Mouse (Mus musculus) embryonic stem cell, embryonic (primary cell): ENCODE data around the gene Prnp.

Source experiments
- CTCF ChIA-PET, 4 experiments: fragments of 300-600 bp in 2 of 4; fragments of 350-600 bp in 2 of 4; sonication (Branson Sonifier 250); formaldehyde crosslinking; loops; one replicate each; lab custom pipeline; 2022; ENCODE audit warnings: inconsistent platforms in 2 of 4; lab: Charles Lee
- POLR2A ChIA-PET, 4 experiments: fragments of 300-600 bp in 2 of 4; fragments of 350-600 bp in 2 of 4; sonication (Branson Sonifier 250); formaldehyde crosslinking; loops; one replicate each; lab custom pipeline; 2022; ENCODE audit warnings: antibody characterized with exemption in 4 of 4, inconsistent platforms in 1 of 4; lab: Charles Lee

Gene Prnp

GRCm38 (mm10) chr2:131934243-131934642 lies 24.5 kb downstream of the Prnp start:
- CTCF ChIA-PET: interaction anchor here in 2 of 4 experiments (0.6 to 0.7 kb wide), 2 partner anchors 113 kb away, joined by 3 to 4 read pairs; no protein-coding TSS in a partner anchor
- POLR2A ChIA-PET: interaction anchor here in 2 of 4 experiments (0.5 to 11.2 kb wide), 6 partner anchors 21 to 200 kb away, joined by 3 to 155 read pairs (median 6); partner anchors contain the start of genes Prn (in 2 of the 2) and Prnp (in 2 of the 2)

DNA sequence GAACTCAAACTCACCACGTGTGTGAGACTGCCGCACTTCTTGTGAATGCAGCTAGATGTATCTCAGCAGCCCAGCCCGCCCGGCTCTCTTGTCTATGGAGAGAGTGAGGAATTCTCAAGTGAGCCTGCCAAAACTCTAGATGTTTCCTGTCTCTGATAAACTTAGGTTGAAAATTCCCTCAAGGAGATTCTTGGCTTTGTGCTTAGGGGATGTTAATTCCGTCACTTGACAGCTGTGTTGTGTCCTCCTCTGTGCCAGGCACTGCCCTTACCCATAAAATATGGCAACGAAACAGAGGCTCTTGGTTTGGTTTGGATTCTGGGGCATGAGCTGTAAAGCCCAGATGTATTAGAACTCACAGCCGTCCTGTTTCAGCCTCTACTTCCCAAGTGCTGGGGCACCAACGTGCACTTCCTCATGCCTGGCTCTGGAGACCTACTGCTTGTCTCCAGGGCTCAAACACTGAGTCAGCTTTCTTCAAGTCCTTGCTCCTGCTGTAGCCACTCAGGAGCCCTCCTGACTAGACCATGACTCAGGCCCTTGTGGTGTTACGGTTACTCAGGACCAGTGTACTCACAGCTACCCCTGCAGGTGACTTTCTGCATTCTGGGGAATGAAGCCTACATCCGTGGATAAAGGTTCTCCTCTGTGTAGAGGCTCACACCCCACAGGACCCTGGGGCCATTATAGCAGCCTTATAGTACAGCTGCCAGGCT lies 25.8 kb downstream of the Prnp start:
- POLR2A ChIA-PET: interaction anchor here in 3 of 4 experiments (0.7 to 11.2 kb wide), 24 partner anchors 18 to 114 kb away, joined by 3 to 155 read pairs (median 5); partner anchors contain the start of genes Prn (in 3 of the 3) and Prnp (in 3 of the 3)
- CTCF ChIA-PET: interaction anchor here (0.5 to 1.7 kb wide), 23 partner anchors 9 to 391 kb away, joined by 3 to 22 read pairs (median 4); partner anchors contain the start of genes Prn (in 1 of the 4), Prnd (in 1 of the 4) and Prnp (in 1 of the 4)

DNA sequence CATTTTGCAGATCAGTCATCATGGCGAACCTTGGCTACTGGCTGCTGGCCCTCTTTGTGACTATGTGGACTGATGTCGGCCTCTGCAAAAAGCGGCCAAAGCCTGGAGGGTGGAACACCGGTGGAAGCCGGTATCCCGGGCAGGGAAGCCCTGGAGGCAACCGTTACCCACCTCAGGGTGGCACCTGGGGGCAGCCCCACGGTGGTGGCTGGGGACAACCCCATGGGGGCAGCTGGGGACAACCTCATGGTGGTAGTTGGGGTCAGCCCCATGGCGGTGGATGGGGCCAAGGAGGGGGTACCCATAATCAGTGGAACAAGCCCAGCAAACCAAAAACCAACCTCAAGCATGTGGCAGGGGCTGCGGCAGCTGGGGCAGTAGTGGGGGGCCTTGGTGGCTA lies 26.7 kb downstream of the Prnp start:
- POLR2A ChIA-PET: interaction anchor here in 3 of 4 experiments (0.7 to 11.2 kb wide), 15 partner anchors 17 to 115 kb away, joined by 3 to 155 read pairs (median 4); partner anchors contain the start of genes Prn (in 2 of the 3) and Prnp (in 2 of the 3)
- CTCF ChIA-PET: interaction anchor here (0.9 to 1.7 kb wide), 12 partner anchors 8 to 199 kb away, joined by 3 to 22 read pairs (median 6); partner anchors contain the start of genes Prn (in 1 of the 4), Prnd (in 1 of the 4) and Prnp (in 1 of the 4)

GRCm38 (mm10) chr2:131939404-131940111 lies 29.8 kb downstream of the Prnp start:
- POLR2A ChIA-PET: interaction anchor here in 2 of 4 experiments (0.6 to 11.2 kb wide), 9 partner anchors 8 to 160 kb away, joined by 3 to 155 read pairs (median 3); partner anchors contain the start of genes Prn (in 1 of the 2) and Prnp (in 1 of the 2)
- CTCF ChIA-PET: interaction anchor here (0.5 to 1.9 kb wide), 38 partner anchors 9 to 803 kb away, joined by 3 to 21 read pairs (median 4); partner anchors contain the start of genes Prnd (in 2 of the 4), Prn (in 1 of the 4) and Prnp (in 1 of the 4)

DNA sequence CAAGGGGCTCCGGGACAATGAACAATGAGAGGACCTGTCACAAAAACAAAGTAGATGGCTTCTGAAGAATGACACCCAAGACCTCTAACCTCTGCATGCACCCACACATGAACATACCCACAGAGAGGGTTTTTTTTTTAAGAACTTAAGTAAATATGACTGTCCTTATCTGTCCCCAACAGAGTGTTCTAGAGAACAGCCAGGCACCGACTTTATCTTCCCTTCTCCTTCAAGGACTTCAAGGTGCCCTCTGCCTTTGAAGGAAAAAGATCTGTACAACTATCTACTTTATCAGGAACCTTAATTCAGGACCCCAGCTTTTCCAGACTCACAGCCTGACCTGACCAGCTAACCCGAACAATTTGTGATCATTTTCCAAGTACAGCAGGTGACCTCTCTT lies 30.8 kb downstream of the Prnp start:
- CTCF ChIA-PET: interaction anchor here (0.9 to 1.9 kb wide), 14 partner anchors 8 to 395 kb away, joined by 3 to 21 read pairs (median 6); partner anchors contain the start of genes Prn (in 1 of the 4), Prnd (in 1 of the 4) and Prnp (in 1 of the 4)

GRCm38 (mm10) chr2:131941501-131941900 lies 31.8 kb downstream of the Prnp start:
- CTCF ChIA-PET: interaction anchor here in 3 of 4 experiments (0.6 to 1.2 kb wide), 3 partner anchors 39 to 129 kb away, joined by 3 to 4 read pairs (median 3); no protein-coding TSS in a partner anchor
- POLR2A ChIA-PET: interaction anchor here in 1 of 4 experiments (1.0 to 11.2 kb wide), 3 partner anchors 28 to 118 kb away, joined by 3 to 155 read pairs (median 3); partner anchors contain the start of genes Prn and Prnp

More for the DNA sequence above, 30.8 kb downstream of the Prnp start:
- POLR2A ChIA-PET: interaction anchor here in 1 of 4 experiments (11.2 kb wide), 1 partner anchor 27 kb away, joined by 155 read pairs; the partner anchor contains the start of genes Prn and Prnp

DNA sequence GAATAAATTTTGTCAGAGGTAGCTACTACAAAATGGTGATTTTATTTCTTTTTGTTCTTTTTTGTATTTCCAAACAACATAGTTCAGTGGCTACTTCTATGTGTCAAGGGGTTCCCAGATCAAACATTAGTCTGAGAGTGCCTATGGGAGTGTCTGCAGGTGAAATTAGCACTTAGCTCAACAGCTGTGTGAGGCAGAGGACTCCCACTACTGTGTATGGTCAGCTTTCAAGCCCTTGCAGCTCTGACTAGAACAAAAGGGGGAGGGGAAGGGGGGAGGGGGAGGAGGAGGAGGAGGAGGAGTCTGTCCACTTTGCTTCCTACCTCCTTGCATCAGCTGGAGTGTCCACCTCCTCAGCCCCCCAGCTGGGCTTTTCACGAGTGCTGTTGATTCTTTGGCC lies 34.6 kb downstream of the Prnp start:
- ChIA-PET CTCF (interaction anchor here in 1 of 4 experiments (0.6 to 1.0 kb wide), 2 partner anchors 9 to 28 kb away, joined by 4 to 5 read pairs; no protein-coding TSS in a partner anchor), POLR2A (interaction anchor here in 2 of 4 experiments (0.7 to 2.8 kb wide), 6 partner anchors 12 to 124 kb away, joined by 3 to 14 read pairs (median 4); partner anchors contain the start of genes Prn (in 1 of the 2), Prnp (in 1 of the 2) and Rassf2 (in 1 of the 2))

DNA sequence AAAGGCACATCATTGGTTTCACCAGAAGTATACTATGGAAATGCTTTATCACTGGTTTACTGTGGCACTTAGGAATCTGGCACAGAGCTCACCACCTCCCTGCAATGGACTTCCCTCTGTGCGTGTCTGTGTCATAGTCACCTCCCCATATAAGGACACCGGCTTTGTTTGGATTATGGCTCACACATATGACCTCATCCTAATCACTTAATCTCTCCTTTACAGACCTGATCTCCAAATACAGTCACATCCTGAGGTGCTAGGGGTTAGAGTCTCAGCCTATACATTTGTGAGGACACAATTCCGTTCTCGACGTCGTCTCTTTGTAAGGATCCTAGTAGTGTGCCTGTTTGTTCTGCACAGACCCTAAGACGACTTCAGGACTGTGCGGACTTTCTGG lies 35.5 kb downstream of the Prnp start:
- CTCF ChIA-PET: interaction anchor here in 3 of 4 experiments (1.0 to 1.6 kb wide), 4 partner anchors 10 to 124 kb away, joined by 4 to 9 read pairs (median 5); no protein-coding TSS in a partner anchor

DNA sequence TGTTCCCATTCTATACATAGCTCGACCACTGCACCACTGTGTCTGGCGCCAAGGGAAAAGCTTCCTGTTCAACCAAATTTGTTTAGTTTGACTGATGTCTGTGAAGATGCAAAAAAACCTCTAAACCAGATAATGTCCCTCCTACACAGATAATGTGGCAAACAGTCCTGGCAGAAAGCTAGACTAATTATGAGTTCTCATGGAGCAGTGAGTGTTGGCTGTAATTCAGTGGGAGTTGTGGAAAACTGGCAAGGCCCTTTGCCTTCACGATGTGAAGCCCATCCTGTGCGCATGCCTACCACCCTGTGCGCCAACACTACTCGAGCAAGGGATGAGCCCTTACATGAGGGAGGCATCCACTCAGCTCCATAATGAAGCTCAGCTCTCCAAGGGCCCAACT lies 36.0 kb downstream of the Prnp start:
- POLR2A ChIA-PET: interaction anchor here in 3 of 4 experiments (0.5 to 2.8 kb wide), 8 partner anchors 13 to 196 kb away, joined by 3 to 14 read pairs (median 3); partner anchors contain the start of genes Prn (in 1 of the 3) and Prnp (in 1 of the 3)
- CTCF ChIA-PET: interaction anchor here in 3 of 4 experiments (0.6 to 1.6 kb wide), 6 partner anchors 10 to 1640 kb away, joined by 3 to 9 read pairs (median 4); no protein-coding TSS in a partner anchor

More for the DNA sequence above, 35.5 kb downstream of the Prnp start:
- POLR2A ChIA-PET: interaction anchor here in 3 of 4 experiments (0.5 to 2.8 kb wide), 6 partner anchors 12 to 125 kb away, joined by 3 to 14 read pairs (median 4); partner anchors contain the start of genes Prn (in 1 of the 3) and Prnp (in 1 of the 3)

DNA sequence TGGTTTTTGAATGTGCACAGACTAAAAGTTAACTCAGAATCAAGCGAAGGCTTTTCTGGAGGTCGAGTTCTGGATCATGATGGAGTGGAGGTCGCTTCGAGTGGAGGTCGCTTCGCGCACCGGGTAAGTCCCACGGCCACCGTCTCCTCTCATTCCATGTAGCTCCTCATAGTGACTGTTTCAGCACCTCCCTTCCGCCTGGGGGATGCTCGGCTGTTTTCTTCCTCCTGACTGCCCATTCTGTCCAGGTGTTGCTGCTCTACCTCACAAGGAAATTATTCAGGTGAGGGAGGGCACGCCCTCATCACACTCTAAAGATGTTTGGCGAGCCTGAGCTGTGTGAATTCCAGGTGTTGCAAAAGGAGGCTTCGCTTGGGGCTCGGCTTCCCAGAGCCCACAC lies 36.6 kb downstream of the Prnp start:
- POLR2A ChIA-PET: interaction anchor here in 3 of 4 experiments (0.6 to 2.8 kb wide), 4 partner anchors 36 to 126 kb away, joined by 3 to 14 read pairs (median 4); partner anchors contain the start of genes Prn (in 1 of the 3) and Prnp (in 1 of the 3)
- CTCF ChIA-PET: interaction anchor here in 3 of 4 experiments (0.5 to 1.6 kb wide), 7 partner anchors 11 to 1640 kb away, joined by 3 to 11 read pairs (median 4); no protein-coding TSS in a partner anchor

DNA sequence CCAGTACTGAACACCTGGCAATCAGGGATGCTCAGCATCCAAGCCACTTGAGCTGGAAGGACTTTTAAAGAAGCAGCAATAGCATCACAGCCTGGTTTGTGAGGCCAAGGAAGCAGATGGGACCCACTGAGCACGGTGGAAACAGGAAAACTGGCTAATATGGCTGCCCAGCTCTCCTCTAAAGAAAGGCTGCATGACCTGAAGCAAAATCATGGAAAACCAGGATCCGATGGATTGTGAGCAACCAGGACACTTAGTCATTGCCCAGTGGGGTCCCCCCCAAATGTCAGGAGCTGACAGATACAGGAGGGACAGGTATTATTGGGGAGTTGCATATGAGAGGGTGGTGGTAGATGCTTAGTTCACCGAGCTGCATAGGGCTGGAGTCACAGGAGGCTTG lies 38.4 kb downstream of the Prnp start:
- POLR2A ChIA-PET: interaction anchor here in 3 of 4 experiments (0.5 to 1.3 kb wide), 3 partner anchors 11 to 117 kb away, joined by 3 to 5 read pairs (median 3); no protein-coding TSS in a partner anchor
- CTCF ChIA-PET: interaction anchor here (0.5 to 1.8 kb wide), 8 partner anchors 8 to 403 kb away, joined by 3 to 7 read pairs (median 4); no protein-coding TSS in a partner anchor

GRCm38 (mm10) chr2:131948916-131949639 lies 39.4 kb downstream of the Prnp start:
- ChIA-PET CTCF (interaction anchor here (0.5 to 2.5 kb wide), 21 partner anchors 9 to 1065 kb away, joined by 3 to 33 read pairs (median 6); no protein-coding TSS in a partner anchor), POLR2A (interaction anchor here in 2 of 4 experiments (0.8 to 3.1 kb wide), 8 partner anchors 17 to 128 kb away, joined by 3 to 12 read pairs (median 4); partner anchors contain the start of genes Prn (in 1 of the 2) and Prnp (in 1 of the 2))

GRCm38 (mm10) chr2:131949767-131950597 lies 40.3 kb downstream of the Prnp start:
- CTCF ChIA-PET: interaction anchor here (0.5 to 2.5 kb wide), 21 partner anchors 10 to 1066 kb away, joined by 3 to 33 read pairs (median 6); no protein-coding TSS in a partner anchor
- POLR2A ChIA-PET: interaction anchor here in 2 of 4 experiments (0.8 to 3.1 kb wide), 9 partner anchors 17 to 129 kb away, joined by 3 to 12 read pairs (median 4); partner anchors contain the start of genes Prn (in 1 of the 2) and Prnp (in 1 of the 2)

- ChIA-PET CTCF (interaction anchor here in 3 of 4 experiments (0.7 to 2.5 kb wide), 13 partner anchors 11 to 336 kb away, joined by 3 to 33 read pairs (median 7); no protein-coding TSS in a partner anchor), POLR2A (interaction anchor here in 3 of 4 experiments (0.6 to 3.1 kb wide), 10 partner anchors 18 to 130 kb away, joined by 3 to 12 read pairs (median 4); partner anchors contain the start of gene Rassf2 (in 1 of the 3))
Measured at GRCm38 (mm10) chr2:131950598-131951095, 40.9 kb downstream of the Prnp start, which contains the start of gene Prnd. Gene Prnd, plus strand, starts transcription at chr2:131950861.
